ENCODE assay signal across 9 mouse cellular contexts in genomic region chr7:28488030-28488491, GRCm38 (mm10). TPM values are rescaled to one million over a fixed set of nuclear protein-coding genes. Genes with fewer than 3 reads are reported as not detected.
A peak's percentile ranks its signal among the peaks of the same experiment; 100 is the strongest.
DNase-seq lines count a peak whose midpoint lies in the region; ATAC-seq and TF ChIP-seq lines count a peak whose summit lies in the region.
"Had no signal": no experiment of that assay in that cellular context is flagged by ENCODE, and none has a peak within 500 bp of the region (broad histone marks: within the 10 kb centered on the region; RNA-seq: fewer than 3 reads in every experiment).

No protein-coding gene starts in this region.

- H3K4me1 ChIP-seq in cortical plate, adult 2 months (ENCODE audit: control insufficient read depth, insufficient read depth, low read length), result no peaks in the 10 kb centered on the region; the same call in 1 of the 2 replicates
- peaks cover 5% of the 10 kb centered on the region for H3K4me1 ChIP-seq in hindbrain, embryonic 16.5 days (ENCODE audit: control insufficient read depth, insufficient read depth, low read depth, low read length)
- peaks cover 20% of the 10 kb centered on the region for H3K4me1 ChIP-seq in limb, embryonic 10.5 days
- peaks cover 12% of the 10 kb centered on the region for H3K4me1 ChIP-seq in midbrain, embryonic 15.5 days

- H3K9ac ChIP-seq in hindbrain, embryonic 16.5 days (ENCODE audit: low read depth, low read length), result peak overlapping the region; percentile 44
- peak overlapping the region; percentile 11; the same call in 1 of the 2 replicates for H3K9ac ChIP-seq in midbrain, embryonic 15.5 days

- no peaks in the 10 kb centered on the region for H3K9me3 ChIP-seq in hindbrain, embryonic 16.5 days (ENCODE audit: control insufficient read depth, low read length)
- H3K9me3 ChIP-seq in limb, embryonic 10.5 days (replicated peaks), result no peaks in the 10 kb centered on the region
- no peaks in the 10 kb centered on the region for H3K9me3 ChIP-seq in midbrain, embryonic 15.5 days

- DNase-seq in layer of hippocampus, adult 2 months (ENCODE audit: low spot score in 2 of 2), result no peak
- no peak for DNase-seq in layer of hippocampus, postnatal 36 days
- DNase-seq in limb, embryonic 10.5 days (ENCODE audit: low spot score), result peak; percentile 45
- no peak for DNase-seq in ovary, postnatal 10 days (ENCODE audit: low spot score)
- DNase-seq in adrenal gland, adult 2 months, result no peak

- no peak for TF ChIP-seq POLR2A in cortical plate, adult 2 months (IDR thresholded peaks at IDR 0.05; ENCODE audit: extremely low read depth, insufficient read depth, low read length)

- no peak for TF ChIP-seq CTCF in layer of hippocampus, adult 2 months (conservative IDR thresholded peaks at IDR 0.05)
- no peak for TF ChIP-seq CTCF in cortical plate, adult 2 months (IDR thresholded peaks at IDR 0.05; ENCODE audit: extremely low read depth, insufficient read depth, low read length)

- H3K27me3 ChIP-seq in hindbrain, embryonic 16.5 days (replicated peaks; ENCODE audit: control insufficient read depth, insufficient read depth, low read length), result peaks cover 3% of the 10 kb centered on the region; the same call in 1 of the 2 replicates
- peaks cover 27% of the 10 kb centered on the region for H3K27me3 ChIP-seq in limb, embryonic 10.5 days (ENCODE audit: low read depth, poor library complexity, severe bottlenecking)
- peaks cover 20% of the 10 kb centered on the region; the same call in 1 of the 2 replicates for H3K27me3 ChIP-seq in midbrain, embryonic 15.5 days (replicated peaks)

- H3K4me3 ChIP-seq in layer of hippocampus, adult 2 months, result peak overlapping the region; percentile 38
- peak overlapping the region; percentile 25 for H3K4me3 ChIP-seq in cortical plate, adult 2 months (ENCODE audit: insufficient read depth, low read length)
- peak overlapping the region; percentile 35 for H3K4me3 ChIP-seq in hindbrain, embryonic 16.5 days (ENCODE audit: low read length)
- H3K4me3 ChIP-seq in limb, embryonic 10.5 days, result peak overlapping the region; percentile 26
- peak overlapping the region; percentile 27 for H3K4me3 ChIP-seq in midbrain, embryonic 15.5 days

- H3K4me2 ChIP-seq in hindbrain, embryonic 16.5 days (ENCODE audit: low read length), result peak overlapping the region; percentile 58
- H3K4me2 ChIP-seq in midbrain, embryonic 15.5 days, result peak overlapping the region; percentile 47

- H3K36me3 ChIP-seq in hindbrain, embryonic 16.5 days (ENCODE audit: control insufficient read depth, insufficient read depth, low read length), result no peaks in the 10 kb centered on the region
- H3K36me3 ChIP-seq in limb, embryonic 10.5 days, result no peaks in the 10 kb centered on the region
- H3K36me3 ChIP-seq in midbrain, embryonic 15.5 days (replicated peaks), result no peaks in the 10 kb centered on the region

- WGBS in hindbrain, embryonic 16.5 days, result 6% methylated on average over 16 of the region's 16 CpGs
- WGBS in limb, embryonic 10.5 days, result 4% methylated on average over 16 of the region's 16 CpGs
- 6% methylated on average over 16 of the region's 16 CpGs for WGBS in midbrain, embryonic 15.5 days

- H3K27ac ChIP-seq in layer of hippocampus, adult 2 months, result no peak overlapping the region
- H3K27ac ChIP-seq in cortical plate, adult 2 months (ENCODE audit: insufficient read depth, low read length), result no peak overlapping the region
- no peak overlapping the region for H3K27ac ChIP-seq in hindbrain, embryonic 16.5 days (ENCODE audit: low read depth, low read length)
- H3K27ac ChIP-seq in limb, embryonic 10.5 days, result no peak overlapping the region
- H3K27ac ChIP-seq in midbrain, embryonic 15.5 days, result no peak overlapping the region

- no peak for ATAC-seq in hindbrain, embryonic 16.5 days
- ATAC-seq in midbrain, embryonic 15.5 days (replicated peaks), result no peak

RNA-seq across cellular contexts. Expression of gene Ifnl2, which starts 22.2 kb away (rescaled TPM):
- not detected for total RNA-seq in layer of hippocampus, adult 2 months (2021)
- not detected for total RNA-seq in layer of hippocampus, postnatal 36 days (2021)
- not detected in 2 replicates for polyA plus RNA-seq in cortical plate, adult 2 months (2012; rRNA removed)
- not detected in 2 replicates for polyA plus RNA-seq in hindbrain, embryonic 16.5 days (2015; fragmentation: Nextera tagmentation; extraction: Ambion mirVana)
- not detected in 2 replicates for polyA plus RNA-seq in limb, embryonic 10.5 days (2016; fragmentation: Nextera tagmentation; extraction: Ambion mirVana)
- polyA plus RNA-seq in midbrain, embryonic 15.5 days (2015; fragmentation: Nextera tagmentation; extraction: Ambion mirVana), result not detected in 2 replicates
- not detected for total RNA-seq in adrenal gland, adult 2 months (2021)
- 0.33 and 1.00 TPM in 2 replicates for polyA plus RNA-seq in adrenal gland, adult 2 months (2012; rRNA removed)
- total RNA-seq: common myeloid progenitor, adult 5-6 weeks had no signal

RNA-seq across cellular contexts. Expression of gene Ifnl3, which starts 34.6 kb away (rescaled TPM):
- total RNA-seq in layer of hippocampus, adult 2 months (2021), result not detected
- not detected for total RNA-seq in layer of hippocampus, postnatal 36 days (2021)
- polyA plus RNA-seq in cortical plate, adult 2 months (2012; rRNA removed), result not detected in 2 replicates
- polyA plus RNA-seq in hindbrain, embryonic 16.5 days (2015; fragmentation: Nextera tagmentation; extraction: Ambion mirVana), result not detected in 2 replicates
- not detected in 2 replicates for polyA plus RNA-seq in limb, embryonic 10.5 days (2016; fragmentation: Nextera tagmentation; extraction: Ambion mirVana)
- polyA plus RNA-seq in midbrain, embryonic 15.5 days (2015; fragmentation: Nextera tagmentation; extraction: Ambion mirVana), result not detected in 2 replicates
- total RNA-seq in adrenal gland, adult 2 months (2021), result not detected
- 0.48 and 0.59 TPM in 2 replicates for polyA plus RNA-seq in adrenal gland, adult 2 months (2012; rRNA removed)
- total RNA-seq: common myeloid progenitor, adult 5-6 weeks had no signal

RNA-seq across cellular contexts. Expression of gene Lrfn1, which starts 36.3 kb away (rescaled TPM):
- 10 to 100 TPM; 69.1 to 79.8 TPM for total RNA-seq in layer of hippocampus, adult 2 months (2021)
- 10 to 100 TPM; 64.3 to 72.3 TPM for total RNA-seq in layer of hippocampus, postnatal 36 days (2021)
- polyA plus RNA-seq in cortical plate, adult 2 months (2012; rRNA removed), result 47.0 and 51.1 TPM in 2 replicates
- polyA plus RNA-seq in hindbrain, embryonic 16.5 days (2015; fragmentation: Nextera tagmentation; extraction: Ambion mirVana), result 15.1 and 17.3 TPM in 2 replicates
- polyA plus RNA-seq in limb, embryonic 10.5 days (2016; fragmentation: Nextera tagmentation; extraction: Ambion mirVana), result 4.1 and 5.0 TPM in 2 replicates
- polyA plus RNA-seq in midbrain, embryonic 15.5 days (2015; fragmentation: Nextera tagmentation; extraction: Ambion mirVana), result 20.9 and 23.0 TPM in 2 replicates
- 10 to 100 TPM; 12.9 to 25.4 TPM for total RNA-seq in adrenal gland, adult 2 months (2021)
- 33.6 and 37.1 TPM in 2 replicates for polyA plus RNA-seq in adrenal gland, adult 2 months (2012; rRNA removed)

RNA-seq across cellular contexts. Expression of gene Gmfg, which starts 50.8 kb away (rescaled TPM):
- total RNA-seq in layer of hippocampus, adult 2 months (2021), result 1 to 10 TPM in 1 of 2 experiments, under 1 TPM in 1; 0.86 to 2.3 TPM
- 1 to 10 TPM; 1.2 to 2.0 TPM for total RNA-seq in layer of hippocampus, postnatal 36 days (2021)
- 2.8 and 5.1 TPM in 2 replicates for polyA plus RNA-seq in cortical plate, adult 2 months (2012; rRNA removed)
- polyA plus RNA-seq in hindbrain, embryonic 16.5 days (2015; fragmentation: Nextera tagmentation; extraction: Ambion mirVana), result 2.5 and 3.8 TPM in 2 replicates
- 6.8 and 7.7 TPM in 2 replicates for polyA plus RNA-seq in limb, embryonic 10.5 days (2016; fragmentation: Nextera tagmentation; extraction: Ambion mirVana)
- polyA plus RNA-seq in midbrain, embryonic 15.5 days (2015; fragmentation: Nextera tagmentation; extraction: Ambion mirVana), result 3.2 and 3.4 TPM in 2 replicates
- total RNA-seq in adrenal gland, adult 2 months (2021), result 10 to 100 TPM in 1 of 2 experiments, 1 to 10 TPM in 1; 7.1 to 10.4 TPM
- polyA plus RNA-seq in adrenal gland, adult 2 months (2012; rRNA removed), result 0.58 and 0.89 TPM in 2 replicates

RNA-seq across cellular contexts. Expression of gene Sycn, which starts 52.6 kb away (rescaled TPM):
- total RNA-seq in layer of hippocampus, adult 2 months (2021), result not detected
- total RNA-seq in layer of hippocampus, postnatal 36 days (2021), result not detected
- not detected in 2 replicates for polyA plus RNA-seq in cortical plate, adult 2 months (2012; rRNA removed)
- polyA plus RNA-seq in hindbrain, embryonic 16.5 days (2015; fragmentation: Nextera tagmentation; extraction: Ambion mirVana), result not detected in 2 replicates
- polyA plus RNA-seq in limb, embryonic 10.5 days (2016; fragmentation: Nextera tagmentation; extraction: Ambion mirVana), result not detected in 2 replicates
- not detected in 2 replicates for polyA plus RNA-seq in midbrain, embryonic 15.5 days (2015; fragmentation: Nextera tagmentation; extraction: Ambion mirVana)
- not detected for total RNA-seq in adrenal gland, adult 2 months (2021)
- polyA plus RNA-seq in adrenal gland, adult 2 months (2012; rRNA removed), result 0.44 and 0.48 TPM in 2 replicates
- total RNA-seq: common myeloid progenitor, adult 5-6 weeks had no signal
